ENCODE assay signal across 10 mouse cellular contexts in genomic region chr2:130068228-130068627, GRCm38 (mm10). TPM values are rescaled to one million over a fixed set of nuclear protein-coding genes. Genes with fewer than 3 reads are reported as not detected.
A peak's percentile ranks its signal among the peaks of the same experiment; 100 is the strongest.
DNase-seq lines count a peak whose midpoint lies in the region; ATAC-seq and TF ChIP-seq lines count a peak whose summit lies in the region.
"Had no signal": no experiment of that assay in that cellular context is flagged by ENCODE, and none has a peak within 500 bp of the region (broad histone marks: within the 10 kb centered on the region; RNA-seq: fewer than 3 reads in every experiment).

No protein-coding gene starts in this region.

- WGBS in kidney, postnatal 0 days: 22% methylated on average over 3 of the region's 3 CpGs
- 25% methylated on average over 3 of the region's 3 CpGs for WGBS in kidney, embryonic 15.5 days

- no peak for TF ChIP-seq EP300 in CH12.LX (IDR thresholded peaks at IDR 0.05; ENCODE audit: low read length)
- no peak for TF ChIP-seq EP300 in MEL (IDR thresholded peaks at IDR 0.05; ENCODE audit: low read depth in 1 of 2, low read length in 2 of 2)

- no peak overlapping the region for H3K4me2 ChIP-seq in kidney, postnatal 0 days (ENCODE audit: low read length)
- no peak overlapping the region for H3K4me2 ChIP-seq in kidney, embryonic 15.5 days
- no peak overlapping the region for H3K4me2 ChIP-seq in CH12.LX (ENCODE audit: insufficient read depth, low read depth, poor library complexity, severe bottlenecking)
- H3K4me2 ChIP-seq: liver, embryonic 13.5 days had no signal

- no peak overlapping the region for H3K4me3 ChIP-seq in kidney, postnatal 0 days (replicated peaks; ENCODE audit: low read depth, low read length)
- H3K4me3 ChIP-seq in kidney, embryonic 15.5 days (replicated peaks): no peak overlapping the region
- H3K4me3 ChIP-seq in CH12.LX (replicated peaks in 1 of 3; ENCODE audit: low read depth in 2 of 3, low read length in 2 of 3, poor library complexity in 1 of 3): no peak overlapping the region
- no peak overlapping the region for H3K4me3 ChIP-seq in MEL (ENCODE audit: control insufficient read depth in 1 of 2, insufficient read depth in 1 of 2, low read depth in 2 of 2, low read length in 2 of 2)
- H3K4me3 ChIP-seq: erythroblast, embryonic 14.5 days; liver, embryonic 13.5 days had no signal

- no peaks in the 10 kb centered on the region for H3K79me2 ChIP-seq in CH12.LX (replicated peaks; ENCODE audit: control insufficient read depth, extremely low read depth, insufficient read depth, poor library complexity, severe bottlenecking)
- H3K79me2 ChIP-seq in MEL (ENCODE audit: control insufficient read depth, insufficient read depth, low read length, poor library complexity): no peaks in the 10 kb centered on the region

- DNase-seq in kidney, postnatal 0 days (ENCODE audit: low spot score): peak; percentile 72
- peak; percentile 40 for DNase-seq in CH12.LX (ENCODE audit: extremely low read depth)
- DNase-seq in MEL (ENCODE audit: low read depth, low spot score): peak; percentile 43
- peak; percentile 34 for DNase-seq in embryo, embryonic 9.5 days (ENCODE audit: extremely low spot score)
- DNase-seq in naive thymus-derived CD4-positive, alpha-beta T cell, adult 2 months (ENCODE audit: low read depth): peak; percentile 33
- no peak for DNase-seq in gastrocnemius, postnatal 4 days (ENCODE audit: low spot score in 2 of 2)
- DNase-seq: liver, embryonic 13.5 days had no signal

- in situ Hi-C loops in CH12.LX (cut with MboI; ENCODE audit: low pct_ligation_motif_present, low pct_unique_long_range_greater_than_20kb, low sequenced_read_pairs): loop anchor here (25.0 kb wide), 1 partner anchor 94 kb away; no protein-coding TSS in a partner anchor

- TF ChIP-seq POLR2A in CH12.LX (IDR thresholded peaks at IDR 0.05; ENCODE audit: low read depth, low read length): no peak
- TF ChIP-seq POLR2A in MEL (IDR thresholded peaks at IDR 0.05; ENCODE audit: control insufficient read depth in 1 of 2, insufficient read depth in 1 of 2, low read depth in 1 of 2, low read length in 2 of 2, poor library complexity in 1 of 2): no peak

- no peaks in the 10 kb centered on the region for H3K27me3 ChIP-seq in kidney, postnatal 0 days (ENCODE audit: insufficient read depth, low read length)
- no peaks in the 10 kb centered on the region for H3K27me3 ChIP-seq in kidney, embryonic 15.5 days
- H3K27me3 ChIP-seq in CH12.LX (replicated peaks): no peaks in the 10 kb centered on the region
- no peaks in the 10 kb centered on the region; a peak in 1 of 4 replicates for H3K27me3 ChIP-seq in MEL (ENCODE audit: control insufficient read depth in 1 of 2, insufficient read depth in 2 of 2, low read length in 2 of 2)
- H3K27me3 ChIP-seq: liver, embryonic 13.5 days had no signal

- no peak overlapping the region for H3K9ac ChIP-seq in kidney, postnatal 0 days (ENCODE audit: low read depth, low read length)
- H3K9ac ChIP-seq in kidney, embryonic 15.5 days: no peak overlapping the region
- H3K9ac ChIP-seq in CH12.LX (ENCODE audit: insufficient read depth, low read depth): no peak overlapping the region
- no peak overlapping the region for H3K9ac ChIP-seq in MEL (ENCODE audit: control insufficient read depth, low read depth, low read length, poor library complexity, severe bottlenecking)
- H3K9ac ChIP-seq: liver, embryonic 13.5 days had no signal

- peak; percentile 82 for TF ChIP-seq CTCF in kidney, postnatal 0 days (IDR thresholded peaks at IDR 0.05; ENCODE audit: low read depth)
- TF ChIP-seq CTCF in CH12.LX (conservative IDR thresholded peaks at IDR 0.05 in 1 of 2, IDR thresholded peaks at IDR 0.05 in 1 of 2; ENCODE audit: low read depth in 2 of 2, low read length in 2 of 2): peak; percentile 60 to 76
- peak; percentile 30 to 75 (median 45); a peak in 5 of 6 replicates for TF ChIP-seq CTCF in MEL (IDR thresholded peaks at IDR 0.05 in 2 of 3, conservative IDR thresholded peaks at IDR 0.05 in 1 of 3; ENCODE audit: control insufficient read depth in 1 of 3, insufficient read depth in 1 of 3, low read depth in 2 of 3, low read length in 3 of 3, poor library complexity in 1 of 3, severe bottlenecking in 1 of 3)

- no peaks in the 10 kb centered on the region for H3K4me1 ChIP-seq in kidney, postnatal 0 days (replicated peaks; ENCODE audit: insufficient read depth, low read length)
- no peaks in the 10 kb centered on the region for H3K4me1 ChIP-seq in kidney, embryonic 15.5 days
- peaks cover 2 to 8% of the 10 kb centered on the region in 2 experiments; a peak in 2 of 4 replicates for H3K4me1 ChIP-seq in CH12.LX (ENCODE audit: control insufficient read depth in 1 of 2, insufficient read depth in 2 of 2)
- no peaks in the 10 kb centered on the region for H3K4me1 ChIP-seq in MEL (ENCODE audit: control insufficient read depth in 1 of 2, insufficient read depth in 2 of 2, low read length in 2 of 2)
- H3K4me1 ChIP-seq: liver, embryonic 13.5 days had no signal

- no peak overlapping the region for H3K27ac ChIP-seq in kidney, postnatal 0 days
- H3K27ac ChIP-seq in kidney, embryonic 15.5 days: no peak overlapping the region
- no peak overlapping the region for H3K27ac ChIP-seq in CH12.LX (ENCODE audit: insufficient read depth, low read depth)
- no peak overlapping the region for H3K27ac ChIP-seq in MEL (ENCODE audit: control insufficient read depth, low read depth, low read length)
- H3K27ac ChIP-seq: liver, embryonic 13.5 days had no signal

- H3K9me3 ChIP-seq in kidney, postnatal 0 days (replicated peaks; ENCODE audit: low read length): no peaks in the 10 kb centered on the region
- no peaks in the 10 kb centered on the region for H3K9me3 ChIP-seq in kidney, embryonic 15.5 days (replicated peaks)
- H3K9me3 ChIP-seq in CH12.LX (replicated peaks; ENCODE audit: low read length) (peaks cover 5% of the 10 kb centered on the region), MEL (replicated peaks; ENCODE audit: insufficient read depth, low read length) (no peaks in the 10 kb centered on the region)
- H3K9me3 ChIP-seq: liver, embryonic 13.5 days had no signal

- peak; percentile 75 for TF ChIP-seq RAD21 in CH12.LX (IDR thresholded peaks at IDR 0.05; ENCODE audit: low read depth, low read length)
- peak; percentile 73 for TF ChIP-seq RAD21 in MEL (IDR thresholded peaks at IDR 0.05; ENCODE audit: low read depth, low read length)

- ATAC-seq in kidney, postnatal 0 days (replicated peaks; ENCODE audit: low FRiP score, low read depth): no peak
- ATAC-seq in kidney, embryonic 15.5 days (replicated peaks; ENCODE audit: low FRiP score): no peak

- H3K36me3 ChIP-seq in kidney, postnatal 0 days (ENCODE audit: insufficient read depth, low read length): no peaks in the 10 kb centered on the region
- H3K36me3 ChIP-seq in kidney, embryonic 15.5 days: no peaks in the 10 kb centered on the region
- H3K36me3 ChIP-seq in CH12.LX (replicated peaks in 1 of 2; ENCODE audit: control insufficient read depth in 1 of 2, insufficient read depth in 1 of 2, low read length in 1 of 2) (no peaks in the 10 kb centered on the region), MEL (ENCODE audit: control insufficient read depth in 1 of 2, insufficient read depth in 2 of 2, low read length in 2 of 2) (no peaks in the 10 kb centered on the region)
- H3K36me3 ChIP-seq: liver, embryonic 13.5 days had no signal

- dilution Hi-C loops in CH12.LX (cut with MboI; ENCODE audit: extremely low pct_ligation_motif_present, extremely low pct_unique_long_range_greater_than_20kb, low sequenced_read_pairs): no loop called here

TF ChIP-seq in CH12.LX, 34 proteins besides CTCF, POLR2A, EP300 and RAD21:
- TF ChIP-seq NRF1 (IDR thresholded peaks at IDR 0.05; ENCODE audit: low read depth, low read length): no peak
- TF ChIP-seq UBTF (IDR thresholded peaks at IDR 0.05; ENCODE audit: low read depth, low read length): no peak
- TF ChIP-seq SMC3 (IDR thresholded peaks at IDR 0.05; ENCODE audit: low read depth, low read length): peak; percentile 78
- no peak for TF ChIP-seq ZKSCAN1 (IDR thresholded peaks at IDR 0.05; ENCODE audit: borderline replicate concordance, low read depth, low read length)
- TF ChIP-seq USF2 (conservative IDR thresholded peaks at IDR 0.05; ENCODE audit: low read depth, low read length): no peak
- no peak for TF ChIP-seq NELFE (IDR thresholded peaks at IDR 0.05; ENCODE audit: low read depth, low read length)
- no peak for TF ChIP-seq MAX (IDR thresholded peaks at IDR 0.05; ENCODE audit: low read length)

TF ChIP-seq in MEL, 35 proteins besides CTCF, POLR2A, EP300 and RAD21 (continues in another document):
- no peak for TF ChIP-seq MYB (IDR thresholded peaks at IDR 0.05; ENCODE audit: low read depth, low read length)
- TF ChIP-seq ZC3H11A (IDR thresholded peaks at IDR 0.05; ENCODE audit: low read depth, low read length): peak; percentile 67
- TF ChIP-seq ZMIZ1 (IDR thresholded peaks at IDR 0.05; ENCODE audit: low read depth, low read length): no peak
- no peak for TF ChIP-seq TAL1 (IDR thresholded peaks at IDR 0.05; ENCODE audit: low read length)
- no peak for TF ChIP-seq MYC (IDR thresholded peaks at IDR 0.05; ENCODE audit: low read depth, low read length)
- TF ChIP-seq NRF1 (IDR thresholded peaks at IDR 0.05; ENCODE audit: insufficient read depth, low read depth, low read length, poor library complexity, severe bottlenecking): no peak
- TF ChIP-seq CHD1 (IDR thresholded peaks at IDR 0.05; ENCODE audit: low read depth, low read length): no peak
- no peak for TF ChIP-seq USF1 (IDR thresholded peaks at IDR 0.05; ENCODE audit: low read depth, low read length)
- no peak for TF ChIP-seq MAZ (IDR thresholded peaks at IDR 0.05; ENCODE audit: low read depth, low read length)

RNA-seq across cellular contexts. Expression of gene Tgm6, which starts 44.0 kb away (rescaled TPM):
- not detected in 2 replicates for polyA plus RNA-seq in kidney, postnatal 0 days (2015; fragmentation: Nextera tagmentation; extraction: Ambion mirVana)
- polyA plus RNA-seq in kidney, embryonic 15.5 days (2015; fragmentation: Nextera tagmentation; extraction: Ambion mirVana): not detected in 2 replicates
- total RNA-seq in CH12.LX (2012; rRNA removed) (not detected in 2 replicates), CH12.LX (2014; rRNA removed) (not detected in 2 replicates), MEL (2012; rRNA removed) (not detected in 2 replicates)
- polyA plus RNA-seq in CH12.LX (2012; ENCODE audit: insufficient read length, low read depth) (0.08 and 0.09 TPM in 2 replicates), MEL (2012; ENCODE audit: insufficient read depth in 1 of 2, insufficient read length in 2 of 2, low read depth in 1 of 2, low replicate concordance in 2 of 2, missing spikeins in 1 of 2) (not detected)
- not detected for total RNA-seq in gastrocnemius, postnatal 4 days (2021)
- polyA plus RNA-seq: erythroblast, embryonic 14.5 days; liver, embryonic 13.5 days; stomach, embryonic 16.5 days had no signal

RNA-seq across cellular contexts. Expression of gene Tgm3, which starts 56.1 kb away (rescaled TPM):
- polyA plus RNA-seq in kidney, postnatal 0 days (2015; fragmentation: Nextera tagmentation; extraction: Ambion mirVana): not detected in 2 replicates
- polyA plus RNA-seq in kidney, embryonic 15.5 days (2015; fragmentation: Nextera tagmentation; extraction: Ambion mirVana): 0.12 TPM in 1 of 2 replicates, not detected in the other
- total RNA-seq in CH12.LX (2012; rRNA removed) (not detected in 2 replicates), CH12.LX (2014; rRNA removed) (not detected in 2 replicates), MEL (2012; rRNA removed) (not detected in 2 replicates)
- polyA plus RNA-seq in CH12.LX (2012; ENCODE audit: insufficient read length, low read depth) (not detected in 2 replicates), MEL (2012; ENCODE audit: insufficient read depth in 1 of 2, insufficient read length in 2 of 2, low read depth in 1 of 2, low replicate concordance in 2 of 2, missing spikeins in 1 of 2) (not detected)
- under 1 TPM in 1 of 2 experiments, not detected in 1; 0.21 TPM for total RNA-seq in gastrocnemius, postnatal 4 days (2021)
- polyA plus RNA-seq: erythroblast, embryonic 14.5 days; liver, embryonic 13.5 days had no signal

Comparison
In these comparisons a context has a peak if more than half of its experiments do, and no peak if none do; other contexts are left out.
1. DNase-seq: peak in kidney, postnatal 0 days (single experiment), CH12.LX (single experiment), MEL (single experiment), embryo, embryonic 9.5 days (single experiment) and naive thymus-derived CD4-positive, alpha-beta T cell, adult 2 months (single experiment); none in gastrocnemius, postnatal 4 days (0 of 2).
2. Peak in every context shown above with its lines, with median percentiles within 50 percentile points of each other: CTCF ChIP-seq.